Mouse (Mus musculus): ENCODE results near the gene Ttll10. TPM values are rescaled to one million over a fixed set of nuclear protein-coding genes. Genes with fewer than 3 reads are reported as not detected.

Ttll10 gene
- polyA plus RNA-seq, 1 experiment: not detected

DNA sequence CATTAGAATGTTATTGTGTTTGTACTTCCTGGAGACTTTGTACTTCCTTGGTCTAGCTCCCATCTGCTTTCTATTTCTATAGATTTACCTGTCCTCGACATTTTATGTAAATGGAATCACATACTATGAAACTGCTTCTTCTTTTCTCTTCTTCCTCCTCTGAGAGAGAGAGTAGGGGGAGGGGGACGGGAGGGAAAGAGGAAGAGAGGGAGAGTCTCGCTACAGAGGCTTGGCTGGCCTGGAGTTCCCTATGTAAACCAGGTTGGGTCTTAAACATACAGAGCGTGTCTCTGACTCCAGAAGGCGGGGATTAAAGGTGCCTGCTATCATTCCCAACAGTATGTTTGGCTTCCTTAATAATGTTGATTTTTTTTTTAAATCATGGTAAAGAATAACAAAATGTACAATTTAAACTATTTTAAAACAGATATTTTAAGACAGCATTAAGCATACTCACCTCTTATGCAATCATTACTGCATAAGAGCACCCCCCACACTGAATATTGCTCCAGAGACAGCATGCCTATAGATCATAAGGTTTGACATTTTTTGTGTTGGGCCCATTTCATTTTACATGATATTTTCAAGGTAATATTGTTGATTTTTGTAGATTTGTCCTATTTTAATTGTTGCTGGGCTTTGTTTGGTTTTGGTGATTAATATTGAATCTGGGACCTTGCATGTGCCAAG is 28.3 kb upstream of the Ttll10 start:
- Histone ChIP-seq H3K27ac (ENCODE audit: insufficient read depth, low read length) (no peak overlapping the region), H3K4me1 (ENCODE audit: control insufficient read depth, insufficient read depth, low read length) (no peaks in the 10 kb centered on the region), H3K4me3 (ENCODE audit: insufficient read depth, low read length) (no peak overlapping the region)
- TF ChIP-seq POLR2A (IDR thresholded peaks at IDR 0.05; ENCODE audit: low read depth, low read length) (no peak), CTCF (IDR thresholded peaks at IDR 0.05; ENCODE audit: borderline replicate concordance, insufficient read depth, low read length) (no peak)

DNA sequence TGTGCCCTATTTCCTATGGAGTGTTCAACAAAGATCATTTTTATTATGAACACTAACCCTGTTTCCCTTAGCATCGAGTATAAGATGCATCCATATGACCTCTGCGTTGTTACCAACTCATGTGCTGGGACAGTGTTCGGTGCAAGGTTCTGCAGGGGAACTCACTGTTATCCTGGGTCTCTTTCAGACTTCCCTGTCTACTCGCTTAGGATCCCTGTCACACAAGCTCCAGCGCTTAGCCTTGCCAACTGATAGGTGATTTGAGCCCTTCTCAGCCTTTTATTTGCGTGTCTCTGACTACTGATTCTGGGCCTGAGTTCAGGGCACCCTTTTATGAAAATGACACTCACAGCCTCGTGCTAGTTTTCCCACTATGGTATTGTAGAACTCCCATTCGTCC is 26.0 kb upstream of the Ttll10 start:
- Histone ChIP-seq H3K4me1 (ENCODE audit: control insufficient read depth, insufficient read depth, low read length) (no peaks in the 10 kb centered on the region), H3K4me3 (ENCODE audit: insufficient read depth, low read length) (no peak overlapping the region), H3K27ac (ENCODE audit: insufficient read depth, low read length) (no peak overlapping the region)
- TF ChIP-seq CTCF (IDR thresholded peaks at IDR 0.05; ENCODE audit: borderline replicate concordance, insufficient read depth, low read length): no peak
- TF ChIP-seq POLR2A (IDR thresholded peaks at IDR 0.05; ENCODE audit: low read depth, low read length): no peak

DNA sequence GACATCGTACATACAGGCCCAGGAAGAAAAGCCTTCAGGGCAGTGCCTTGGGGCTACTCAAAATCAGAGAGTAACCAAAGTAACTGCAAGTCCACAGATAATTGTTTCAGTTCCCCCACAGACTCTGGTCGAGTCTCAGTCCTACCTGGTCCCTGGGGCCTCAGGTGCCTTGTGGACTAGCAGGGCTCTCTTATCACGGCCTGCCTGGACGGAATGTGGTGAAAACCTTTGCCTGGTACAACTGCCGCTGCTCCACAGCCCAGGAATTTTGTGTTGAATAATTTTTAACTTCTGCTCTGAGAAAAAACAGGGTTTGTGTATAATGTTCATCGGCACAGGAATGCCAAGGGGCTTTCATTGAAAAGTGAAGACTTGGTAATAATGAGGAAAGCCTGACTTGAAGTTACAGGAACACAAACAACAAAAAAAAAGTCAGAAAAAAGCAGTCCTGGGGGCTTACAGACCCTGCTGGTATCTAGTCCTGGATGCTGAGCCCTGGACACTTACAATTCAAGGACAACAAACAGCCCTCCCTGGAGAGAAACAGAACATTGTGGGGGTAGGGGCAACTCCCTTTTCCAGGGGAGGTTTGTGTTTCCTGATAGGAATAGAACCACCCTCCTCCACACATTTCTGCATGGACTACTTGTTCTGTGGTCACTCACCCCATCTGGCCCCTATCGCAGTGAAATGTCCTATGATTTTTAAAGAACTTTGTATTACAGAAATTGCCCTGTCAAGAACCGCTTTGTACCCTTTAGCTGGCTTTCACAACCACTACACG is 25.1 kb upstream of the Ttll10 start:
- no peak for TF ChIP-seq CTCF (IDR thresholded peaks at IDR 0.05; ENCODE audit: borderline replicate concordance, insufficient read depth, low read length)
- no peak for TF ChIP-seq POLR2A (IDR thresholded peaks at IDR 0.05; ENCODE audit: low read depth, low read length)
- Histone ChIP-seq H3K4me1 (ENCODE audit: control insufficient read depth, insufficient read depth, low read length) (no peaks in the 10 kb centered on the region), H3K27ac (ENCODE audit: insufficient read depth, low read length) (no peak overlapping the region), H3K4me3 (ENCODE audit: insufficient read depth, low read length) (no peak overlapping the region)

- Histone ChIP-seq H3K4me1 (ENCODE audit: control insufficient read depth, insufficient read depth, low read length) (no peaks in the 10 kb centered on the region), H3K4me3 (ENCODE audit: insufficient read depth, low read length) (no peak overlapping the region), H3K27ac (ENCODE audit: insufficient read depth, low read length) (no peak overlapping the region)
- no peak for TF ChIP-seq CTCF (IDR thresholded peaks at IDR 0.05; ENCODE audit: borderline replicate concordance, insufficient read depth, low read length)
- TF ChIP-seq POLR2A (IDR thresholded peaks at IDR 0.05; ENCODE audit: low read depth, low read length): no peak
These were observed 24.1 kb upstream of the Ttll10 start for GRCm38 (mm10) chr4:156083348-156083747.

DNA sequence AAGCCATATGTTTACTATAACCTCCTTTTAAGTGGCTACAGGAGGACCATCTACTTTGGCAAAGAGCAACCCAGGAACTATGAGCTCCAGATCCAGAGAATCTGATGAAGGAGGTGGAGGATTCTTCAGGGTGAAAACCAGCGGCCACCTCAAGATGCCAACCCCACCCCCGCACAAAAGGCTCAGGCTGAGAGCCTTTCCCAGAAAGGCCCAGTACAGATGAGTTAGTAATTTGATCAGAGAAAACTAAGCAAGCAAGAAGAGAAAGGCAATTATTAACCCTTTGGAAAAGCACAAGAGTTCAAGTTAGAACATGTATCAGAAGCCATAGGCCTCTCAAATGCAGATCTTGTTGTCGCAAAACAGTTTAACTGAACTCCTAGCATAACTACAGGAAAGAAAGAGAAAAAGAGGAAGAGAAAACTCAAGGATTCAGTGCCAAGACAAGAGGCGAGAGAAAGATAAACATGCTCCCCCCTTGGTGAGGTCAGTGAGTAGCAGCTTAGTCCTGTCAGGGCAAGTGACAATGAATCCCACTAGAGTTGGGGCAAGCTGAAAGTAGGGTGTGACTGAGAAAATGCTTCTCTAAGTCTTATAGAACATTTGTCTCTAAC is 23.5 kb upstream of the Ttll10 start:
- TF ChIP-seq CTCF (IDR thresholded peaks at IDR 0.05; ENCODE audit: borderline replicate concordance, insufficient read depth, low read length): no peak
- no peak for TF ChIP-seq POLR2A (IDR thresholded peaks at IDR 0.05; ENCODE audit: low read depth, low read length)
- no peaks in the 10 kb centered on the region for H3K4me1 ChIP-seq (ENCODE audit: control insufficient read depth, insufficient read depth, low read length)
- no peak overlapping the region for H3K4me3 ChIP-seq (ENCODE audit: insufficient read depth, low read length)
- no peak overlapping the region for H3K27ac ChIP-seq (ENCODE audit: insufficient read depth, low read length)

GRCm38 (mm10) chr4:156077499-156078301 is 18.5 kb upstream of the Ttll10 start:
- no peak overlapping the region for H3K27ac ChIP-seq (ENCODE audit: insufficient read depth, low read length)

GRCm38 (mm10) chr4:156076911-156077382 is 17.7 kb upstream of the Ttll10 start:
- Histone ChIP-seq H3K4me1 (ENCODE audit: control insufficient read depth, insufficient read depth, low read length) (no peaks in the 10 kb centered on the region), H3K4me3 (ENCODE audit: insufficient read depth, low read length) (no peak overlapping the region), H3K27ac (ENCODE audit: insufficient read depth, low read length) (no peak overlapping the region)
- no peak for TF ChIP-seq POLR2A (IDR thresholded peaks at IDR 0.05; ENCODE audit: low read depth, low read length)

More at GRCm38 (mm10) chr4:156077499-156078301, 18.5 kb upstream of the Ttll10 start:
- H3K4me3 ChIP-seq (ENCODE audit: insufficient read depth, low read length): peak overlapping the region; percentile 10; the same call in 1 of the 2 replicates
- TF ChIP-seq POLR2A (IDR thresholded peaks at IDR 0.05; ENCODE audit: low read depth, low read length): no peak
- no peak for TF ChIP-seq CTCF (IDR thresholded peaks at IDR 0.05; ENCODE audit: borderline replicate concordance, insufficient read depth, low read length)
- no peaks in the 10 kb centered on the region for H3K4me1 ChIP-seq (ENCODE audit: control insufficient read depth, insufficient read depth, low read length)

DNA sequence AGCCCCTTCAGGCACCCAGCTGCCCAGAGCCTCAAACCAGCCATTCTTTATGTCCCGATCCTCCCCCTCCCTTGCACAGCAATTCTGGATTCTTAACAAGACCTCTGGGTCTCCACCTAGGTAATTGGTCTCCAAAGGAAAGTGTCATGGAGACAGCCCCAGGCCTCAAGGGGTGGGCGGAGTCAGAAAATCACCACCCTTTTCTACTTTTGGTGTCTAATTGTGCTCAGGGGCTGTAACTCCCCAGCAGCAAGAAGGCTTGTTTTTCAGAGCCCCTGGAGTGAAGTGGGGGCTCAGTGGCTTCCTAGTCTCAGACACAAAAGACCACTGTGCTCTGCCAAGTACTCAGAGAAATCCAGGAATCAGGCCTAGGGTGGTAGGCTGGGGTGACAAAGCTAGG is 11.5 kb upstream of the Ttll10 start:
- H3K4me3 ChIP-seq (ENCODE audit: insufficient read depth, low read length): no peak overlapping the region
- H3K4me1 ChIP-seq (ENCODE audit: control insufficient read depth, insufficient read depth, low read length): no peaks in the 10 kb centered on the region
- TF ChIP-seq POLR2A (IDR thresholded peaks at IDR 0.05; ENCODE audit: low read depth, low read length): no peak
- no peak for TF ChIP-seq CTCF (IDR thresholded peaks at IDR 0.05; ENCODE audit: borderline replicate concordance, insufficient read depth, low read length)
- no peak overlapping the region for H3K27ac ChIP-seq (ENCODE audit: insufficient read depth, low read length)

GRCm38 (mm10) chr4:156070276-156070675 is 11.1 kb upstream of the Ttll10 start:
- no peak for TF ChIP-seq POLR2A (IDR thresholded peaks at IDR 0.05; ENCODE audit: low read depth, low read length)
- no peak for TF ChIP-seq CTCF (IDR thresholded peaks at IDR 0.05; ENCODE audit: borderline replicate concordance, insufficient read depth, low read length)
- H3K4me1 ChIP-seq (ENCODE audit: control insufficient read depth, insufficient read depth, low read length): no peaks in the 10 kb centered on the region
- no peak overlapping the region for H3K27ac ChIP-seq (ENCODE audit: insufficient read depth, low read length)
- no peak overlapping the region for H3K4me3 ChIP-seq (ENCODE audit: insufficient read depth, low read length)

Data from embryonic fibroblast, embryonic 13.5 days (primary cell).